Mouse (Mus musculus) adrenal gland, postnatal 14 days (tissue): Measurements from ENCODE around the gene Rbms3. TPM values are rescaled to one million over a fixed set of nuclear protein-coding genes. Genes with fewer than 3 reads are reported as not detected.

ENCODE experiments used
- DNase-seq: peaks from one replicate; pipeline ENCODE4 v3.0.0; 2021; ENCODE audit warnings: mixed read lengths
- total RNA-seq: library from RNA; stranded (reverse); gene quantifications from 2 replicates; pipeline ENCODE4 v1.2.3, GENCODE M21; 2021

Gene Rbms3
- total RNA-seq, 1 experiment from 2014 or later, result 27.8 TPM

GRCm38 (mm10) chr9:117373164-117373741, 256.5 kb downstream of the Rbms3 start:
- peak; percentile 69 for DNase-seq

- DNase-seq, result no peak
Measured at GRCm38 (mm10) chr9:117371980-117372379, 257.7 kb downstream of the Rbms3 start.

GRCm38 (mm10) chr9:117370086-117370485, 259.6 kb downstream of the Rbms3 start:
- DNase-seq, result no peak

DNA sequence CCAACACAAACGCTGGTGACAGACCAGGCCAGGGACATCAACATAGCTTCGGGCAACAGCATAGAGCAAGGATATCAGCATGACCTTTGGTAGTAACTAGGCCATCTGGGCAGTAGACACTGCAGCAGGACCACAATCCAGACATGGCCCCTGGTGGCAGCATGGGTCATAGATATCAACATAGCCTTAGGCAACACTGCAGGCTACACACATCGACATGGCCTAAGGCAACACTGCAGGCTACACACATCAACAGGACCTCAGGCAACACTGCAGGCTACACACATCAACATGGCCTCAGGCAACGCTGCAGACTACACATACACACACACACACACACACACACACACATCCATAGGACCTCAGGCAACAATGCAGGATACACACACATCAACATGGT, 261.7 kb downstream of the Rbms3 start:
- DNase-seq, result no peak

DNA sequence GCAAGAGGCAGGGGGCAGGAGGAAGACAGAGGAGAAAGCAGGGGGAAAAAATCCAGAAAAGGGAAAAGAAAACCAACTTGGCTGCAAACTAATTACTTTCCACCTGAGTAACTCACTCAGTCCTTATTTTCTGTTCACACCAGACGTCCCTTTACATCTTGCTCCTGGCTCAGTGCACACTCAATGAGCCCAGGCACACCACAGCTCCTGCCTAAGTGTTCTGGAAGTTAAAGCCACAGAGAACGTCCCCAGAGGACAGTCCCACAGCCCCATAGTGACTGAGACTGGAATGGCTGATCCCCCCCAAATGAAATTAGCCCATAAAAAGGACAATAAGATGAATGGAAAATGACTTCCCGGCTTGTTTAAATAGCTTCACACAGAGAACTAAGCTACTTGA, 265.1 kb downstream of the Rbms3 start:
- no peak for DNase-seq

- DNase-seq, result no peak
Measured at GRCm38 (mm10) chr9:117361431-117361830, 268.3 kb downstream of the Rbms3 start.

- peak; percentile 78 for DNase-seq
Measured at GRCm38 (mm10) chr9:117356764-117357442, 272.8 kb downstream of the Rbms3 start.

DNA sequence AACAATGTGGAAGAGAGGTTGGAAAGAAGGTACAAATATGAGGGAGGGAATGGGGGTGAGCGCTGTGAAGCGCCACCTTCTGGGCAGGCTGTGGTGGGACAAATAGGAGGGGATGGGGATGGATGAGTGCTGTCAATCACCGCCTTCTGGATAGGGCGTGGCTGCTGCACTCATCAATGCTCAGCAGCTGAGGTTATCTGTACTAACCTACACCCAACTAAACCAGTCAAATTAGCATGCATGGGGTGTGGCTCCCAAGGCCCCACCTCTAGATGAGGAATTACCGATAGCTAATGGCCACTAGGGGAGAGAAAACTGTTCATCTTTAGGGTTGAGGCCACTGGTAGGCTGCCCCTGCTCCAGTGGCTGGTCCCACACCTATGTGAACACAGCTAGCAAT, 274.2 kb downstream of the Rbms3 start:
- no peak for DNase-seq

- DNase-seq, result no peak
Measured at GRCm38 (mm10) chr9:117342336-117342735, 287.4 kb downstream of the Rbms3 start.

DNA sequence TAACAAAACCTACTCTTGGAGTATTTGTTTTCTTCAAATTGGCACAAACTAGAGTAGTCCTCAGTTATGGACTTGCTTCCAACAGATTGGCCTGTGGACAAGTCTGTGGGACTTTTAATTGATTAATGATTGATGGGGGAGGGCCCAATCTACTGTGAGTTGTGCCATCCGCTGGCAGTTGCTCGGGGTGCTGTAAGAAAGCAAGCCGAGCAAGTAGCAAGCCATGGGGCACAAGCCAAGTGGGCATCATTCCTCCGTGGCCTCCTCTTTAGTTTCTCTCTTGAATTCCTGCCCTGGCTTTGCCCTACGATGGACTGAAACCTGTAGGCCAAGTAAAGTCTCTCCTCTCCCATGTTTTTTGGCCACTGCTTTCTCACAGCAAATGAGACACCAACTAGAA, 299.0 kb downstream of the Rbms3 start:
- DNase-seq, result peak; percentile 31

- no peak for DNase-seq
Measured at GRCm38 (mm10) chr9:117319271-117319670, 310.4 kb downstream of the Rbms3 start.

GRCm38 (mm10) chr9:117318461-117318860, 311.3 kb downstream of the Rbms3 start:
- no peak for DNase-seq

DNA sequence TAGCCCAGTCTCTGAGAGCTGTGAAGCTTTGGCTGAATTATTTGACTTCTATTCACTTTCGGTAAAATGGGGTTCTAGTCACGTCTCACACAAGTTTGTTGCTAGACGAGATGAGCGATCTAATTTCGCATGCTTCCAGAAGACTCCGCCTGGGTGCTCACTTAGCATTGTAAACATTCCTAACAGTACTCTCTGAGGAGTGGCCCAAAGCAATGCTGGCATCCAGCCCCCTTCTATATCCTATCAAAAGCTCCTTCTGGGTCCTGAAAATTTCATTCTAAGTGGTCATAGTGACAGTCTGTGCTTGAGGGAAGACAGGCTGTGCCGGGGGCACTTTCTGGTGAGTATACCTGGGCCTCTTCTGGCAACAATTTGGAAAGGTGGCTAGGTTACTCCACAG, 312.5 kb downstream of the Rbms3 start:
- DNase-seq, result no peak

DNA sequence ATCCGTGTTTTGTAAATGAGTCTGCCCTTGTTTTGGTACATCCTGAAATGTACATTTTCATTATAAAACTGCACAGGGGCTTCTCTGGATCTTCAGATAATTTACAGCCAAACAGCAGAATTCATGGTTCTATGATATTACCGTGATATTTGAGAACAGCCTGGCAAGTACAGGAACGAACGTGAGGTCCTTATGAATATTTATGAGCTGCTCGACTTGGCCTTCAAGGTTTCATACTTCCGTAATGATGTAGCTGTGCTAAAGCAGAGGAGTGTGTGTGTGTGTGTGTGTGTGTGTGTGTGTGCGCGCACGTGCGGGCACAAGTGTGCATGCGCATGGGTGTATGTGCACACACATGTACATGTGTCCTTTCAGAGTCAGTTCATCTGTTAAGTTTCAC, 316.1 kb downstream of the Rbms3 start:
- DNase-seq, result no peak

- DNase-seq, result no peak
Measured at GRCm38 (mm10) chr9:117309809-117310208, 319.9 kb downstream of the Rbms3 start.

DNA sequence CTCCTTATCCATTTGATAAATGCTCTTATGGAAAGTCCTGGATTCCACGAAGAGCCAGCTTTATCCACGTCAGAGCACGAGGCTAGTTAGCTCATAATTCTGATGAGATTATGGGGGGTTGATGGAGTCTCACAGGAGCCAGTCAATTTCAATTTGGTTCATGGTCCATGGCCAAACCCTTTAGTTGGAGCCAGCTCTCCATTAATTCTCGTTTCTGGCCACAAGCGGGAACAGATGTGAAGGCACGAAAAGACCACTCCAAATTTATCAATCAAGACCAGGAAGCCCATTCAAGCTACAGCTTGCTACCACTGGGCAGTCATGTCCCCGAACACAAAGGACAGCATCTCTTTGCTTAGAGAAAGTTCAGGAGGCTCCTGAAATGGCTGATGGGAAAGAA, 330.7 kb downstream of the Rbms3 start:
- no peak for DNase-seq

- DNase-seq, result no peak
Measured at GRCm38 (mm10) chr9:117297662-117298531, 331.8 kb downstream of the Rbms3 start.

GRCm38 (mm10) chr9:117291066-117291850, 338.5 kb downstream of the Rbms3 start:
- DNase-seq, result no peak

- no peak for DNase-seq
Measured at GRCm38 (mm10) chr9:117274846-117275245, 354.9 kb downstream of the Rbms3 start.

GRCm38 (mm10) chr9:117259614-117260013, 370.1 kb downstream of the Rbms3 start:
- no peak for DNase-seq

DNA sequence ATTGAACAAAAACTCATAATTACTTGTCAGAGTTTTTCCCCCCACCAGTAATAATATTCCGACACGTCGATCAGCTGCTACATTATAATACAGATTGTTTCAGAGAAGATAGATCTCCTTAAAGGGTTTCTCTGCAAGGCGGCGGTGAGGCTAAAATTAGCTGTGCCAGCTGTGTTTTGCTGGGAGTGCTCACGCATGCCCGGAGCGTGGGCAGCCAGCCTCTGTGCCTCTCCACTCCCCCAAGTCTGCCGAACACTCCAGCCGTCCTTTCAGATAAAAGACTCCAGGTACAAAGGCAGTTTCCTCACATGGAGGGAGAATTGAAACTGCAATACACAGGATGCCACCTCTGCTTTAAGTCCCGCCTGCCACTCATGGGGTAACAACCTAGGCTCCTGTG, 376.4 kb downstream of the Rbms3 start:
- no peak for DNase-seq

- DNase-seq, result peak; percentile 76
Measured at GRCm38 (mm10) chr9:117252411-117252861, 377.3 kb downstream of the Rbms3 start.
